Mouse (Mus musculus) ES-E14 (cell line): ENCODE measurements around the gene Gipc3.

ENCODE experiments used
- CHD2 ChIP-seq: IDR thresholded peaks from 2 replicates; pipeline ENCODE4 v1.6.1; 2014; ENCODE audit warnings: mild to moderate bottlenecking, low read depth, low read length, inconsistent platforms
- HCFC1 ChIP-seq: IDR thresholded peaks from 2 replicates; pipeline ENCODE4 v1.6.1; 2012; ENCODE audit warnings: low read length, inconsistent platforms, borderline replicate concordance; ENCODE audit not compliant: insufficient read depth
- MAFK ChIP-seq: IDR thresholded peaks from 2 replicates; pipeline ENCODE4 v1.6.1; 2014; ENCODE audit warnings: mild to moderate bottlenecking, low read depth, low read length, inconsistent platforms; ENCODE audit not compliant: insufficient read depth
- ZC3H11A ChIP-seq: IDR thresholded peaks from 2 replicates; pipeline ENCODE4 v1.6.1; 2012; ENCODE audit warnings: low read depth, mild to moderate bottlenecking, inconsistent platforms, low read length, borderline replicate concordance
- ZNF384 ChIP-seq: IDR thresholded peaks from 2 replicates; pipeline ENCODE4 v1.6.1; 2012; ENCODE audit warnings: low read depth, low read length, inconsistent platforms

DNA sequence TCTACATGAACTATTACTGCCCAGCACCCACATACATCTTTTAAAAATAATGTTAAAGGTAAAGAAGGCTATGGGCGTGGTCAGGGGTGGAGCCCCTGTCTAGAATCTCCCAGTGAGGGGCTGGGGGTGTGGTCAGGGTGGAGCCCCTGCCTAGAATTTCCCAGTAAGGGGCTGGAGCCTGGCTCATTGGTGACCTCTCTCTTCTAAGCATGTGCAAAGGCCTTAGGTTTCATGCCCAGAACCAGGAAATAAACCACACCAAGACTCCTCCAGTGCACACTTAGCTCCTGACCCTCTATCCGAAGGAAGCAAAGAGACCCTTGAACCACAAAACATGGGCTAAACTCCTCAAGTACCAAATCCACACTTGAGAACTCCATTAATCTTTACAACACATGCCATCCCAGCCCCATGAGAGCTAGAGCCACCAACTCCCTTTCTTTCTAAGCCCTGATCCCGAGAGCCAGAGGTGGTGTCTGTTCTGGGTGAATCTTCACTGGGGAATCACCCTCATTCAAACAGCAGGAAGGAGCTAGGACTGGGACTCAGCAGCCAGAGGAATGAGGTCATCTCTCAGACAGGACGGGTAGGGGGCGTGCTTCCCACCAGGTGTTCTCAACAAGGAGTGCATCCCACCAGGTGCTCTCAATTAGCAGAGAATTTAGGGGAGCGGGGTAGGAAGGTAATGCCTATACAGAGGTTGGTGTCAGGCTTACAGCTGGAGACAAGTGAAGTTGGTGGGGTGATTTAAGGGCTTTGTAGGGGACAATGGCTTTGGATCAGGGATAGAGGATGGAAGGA lies 33.7 kb upstream of the Gipc3 start:
- TF ChIP-seq HCFC1, result no peak
- no peak for TF ChIP-seq CHD2
- TF ChIP-seq ZC3H11A, result no peak
- TF ChIP-seq ZNF384, result no peak
- no peak for TF ChIP-seq MAFK
